Mouse (Mus musculus) erythroblast, embryonic 14.5 days (primary cell): ENCODE results near the gene Als2cr12.
"Not testable (repeated sequence)": the region's sequence is repeated elsewhere in the genome, so short reads cannot be mapped to it uniquely, and the experiment has no call there.

ENCODE experiments used
- GATA1 ChIP-seq: IDR thresholded peaks from 2 replicates; pipeline ENCODE4 v1.6.1; 2012; ENCODE audit warnings: low read length, inconsistent platforms, mixed read lengths
- TAL1 ChIP-seq: IDR thresholded peaks from 3 replicates; pipeline ENCODE4 v1.6.1; 2012; ENCODE audit warnings: low read length, inconsistent platforms, mixed read lengths

DNA sequence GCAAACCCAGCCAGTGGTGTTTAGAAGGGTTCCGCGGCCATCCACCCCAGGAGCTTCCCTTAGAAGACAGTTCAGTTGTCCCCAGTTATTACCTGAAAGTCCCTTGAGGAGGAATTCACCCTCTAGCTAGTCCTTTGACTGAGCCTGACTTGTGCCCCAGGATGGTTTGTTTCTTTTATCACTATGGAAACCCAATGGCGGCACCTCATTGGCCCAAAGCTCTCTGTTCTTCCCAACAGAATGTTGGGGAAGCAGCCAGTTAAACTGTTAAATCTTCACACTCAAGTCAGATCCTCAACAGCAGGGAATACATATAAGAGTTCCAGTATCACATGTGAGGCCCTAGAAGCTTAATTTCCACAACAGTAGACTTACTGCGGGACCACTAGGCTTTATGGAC, at the start of gene Als2cr12:
- not testable (repeated sequence) for TF ChIP-seq GATA1, TAL1
